Mouse (Mus musculus): ENCODE measurements around the gene Vezf1. TPM values are rescaled to one million over a fixed set of nuclear protein-coding genes. Genes with fewer than 3 reads are reported as not detected.

Gene Vezf1
- polyA plus RNA-seq, 1 experiment from 2014 or later: 69.3 TPM

GRCm38 (mm10) chr11:88073343-88073875, 5.3 kb downstream of the Vezf1 start:
- WGBS: 88% methylated on average over 14 of the region's 14 CpGs
- DNase-seq (ENCODE audit: low spot score): no peak
- Histone ChIP-seq H3K9me3 (replicated peaks; ENCODE audit: control insufficient read depth, low read length) (no peaks in the 10 kb centered on the region), H3K4me2 (ENCODE audit: low read depth, low read length) (no peak overlapping the region), H3K4me1 (ENCODE audit: control insufficient read depth, insufficient read depth, low read length) (peaks cover 3% of the 10 kb centered on the region), H3K4me3 (ENCODE audit: low read depth, low read length) (no peak overlapping the region), H3K27me3 (ENCODE audit: control insufficient read depth, insufficient read depth, low read length) (no peaks in the 10 kb centered on the region), H3K9ac (replicated peaks; ENCODE audit: low read length) (no peak overlapping the region; the same call in 1 of the 2 replicates), H3K27ac (replicated peaks; ENCODE audit: low read depth, low read length) (no peak overlapping the region), H3K36me3 (replicated peaks; ENCODE audit: control insufficient read depth, insufficient read depth, low read depth, low read length) (peaks cover 8% of the 10 kb centered on the region; the same call in 1 of the 2 replicates)
- ATAC-seq (replicated peaks; ENCODE audit: insufficient number of reproducible peaks, low FRiP score, low TSS enrichment, low read depth): no peak

GRCm38 (mm10) chr11:88075701-88076100, 7.6 kb downstream of the Vezf1 start:
- Histone ChIP-seq H3K9me3 (replicated peaks; ENCODE audit: control insufficient read depth, low read length) (no peaks in the 10 kb centered on the region), H3K4me2 (ENCODE audit: low read depth, low read length) (no peak overlapping the region), H3K4me3 (ENCODE audit: low read depth, low read length) (no peak overlapping the region), H3K27me3 (ENCODE audit: control insufficient read depth, insufficient read depth, low read length) (no peaks in the 10 kb centered on the region), H3K4me1 (ENCODE audit: control insufficient read depth, insufficient read depth, low read length) (peaks cover 3% of the 10 kb centered on the region; the same call in 1 of the 2 replicates), H3K9ac (replicated peaks; ENCODE audit: low read length) (no peak overlapping the region), H3K27ac (replicated peaks; ENCODE audit: low read depth, low read length) (no peak overlapping the region), H3K36me3 (replicated peaks; ENCODE audit: control insufficient read depth, insufficient read depth, low read depth, low read length) (peaks cover 8% of the 10 kb centered on the region)
- ATAC-seq (replicated peaks; ENCODE audit: insufficient number of reproducible peaks, low FRiP score, low TSS enrichment, low read depth) (no peak), DNase-seq (ENCODE audit: low spot score) (no peak)
- 87% methylated on average over 1 of the region's 1 CpGs for WGBS

- no peaks in the 10 kb centered on the region for H3K9me3 ChIP-seq (replicated peaks; ENCODE audit: control insufficient read depth, low read length)
- H3K4me1 ChIP-seq (ENCODE audit: control insufficient read depth, insufficient read depth, low read length): 0 out of 2 replicates have a peak, but pooled peaks cover 3% of the 10 kb centered on the region
- ATAC-seq (replicated peaks; ENCODE audit: insufficient number of reproducible peaks, low FRiP score, low TSS enrichment, low read depth) (no peak), DNase-seq (ENCODE audit: low spot score) (no peak)
- no peak overlapping the region for H3K9ac ChIP-seq (replicated peaks; ENCODE audit: low read length)
- no peaks in the 10 kb centered on the region for H3K27me3 ChIP-seq (ENCODE audit: control insufficient read depth, insufficient read depth, low read length)
- peaks cover 8% of the 10 kb centered on the region for H3K36me3 ChIP-seq (replicated peaks; ENCODE audit: control insufficient read depth, insufficient read depth, low read depth, low read length)
- no peak overlapping the region for H3K4me2 ChIP-seq (ENCODE audit: low read depth, low read length)
- 88% methylated on average over 1 of the region's 1 CpGs for WGBS
- no peak overlapping the region for H3K4me3 ChIP-seq (ENCODE audit: low read depth, low read length)
- H3K27ac ChIP-seq (replicated peaks; ENCODE audit: low read depth, low read length): no peak overlapping the region
Observed at GRCm38 (mm10) chr11:88076394-88076793, 8.3 kb downstream of the Vezf1 start.

GRCm38 (mm10) chr11:88083699-88084098, 15.6 kb downstream of the Vezf1 start:
- DNase-seq (ENCODE audit: low spot score) (no peak), ATAC-seq (replicated peaks; ENCODE audit: insufficient number of reproducible peaks, low FRiP score, low TSS enrichment, low read depth) (no peak)
- Histone ChIP-seq H3K27ac (replicated peaks; ENCODE audit: low read depth, low read length) (no peak overlapping the region), H3K9me3 (replicated peaks; ENCODE audit: control insufficient read depth, low read length) (no peaks in the 10 kb centered on the region), H3K27me3 (ENCODE audit: control insufficient read depth, insufficient read depth, low read length) (no peaks in the 10 kb centered on the region), H3K36me3 (replicated peaks; ENCODE audit: control insufficient read depth, insufficient read depth, low read depth, low read length) (no peaks in the 10 kb centered on the region; the same call in none of the 2 replicates), H3K4me3 (ENCODE audit: low read depth, low read length) (no peak overlapping the region), H3K4me2 (ENCODE audit: low read depth, low read length) (no peak overlapping the region), H3K4me1 (ENCODE audit: control insufficient read depth, insufficient read depth, low read length) (peaks cover 6% of the 10 kb centered on the region; the same call in 1 of the 2 replicates), H3K9ac (replicated peaks; ENCODE audit: low read length) (no peak overlapping the region)
- WGBS: 77% methylated on average over 6 of the region's 6 CpGs

- Histone ChIP-seq H3K27me3 (ENCODE audit: control insufficient read depth, insufficient read depth, low read length) (no peaks in the 10 kb centered on the region), H3K27ac (replicated peaks; ENCODE audit: low read depth, low read length) (peak overlapping the region; percentile 43; the same call in 1 of the 2 replicates), H3K36me3 (replicated peaks; ENCODE audit: control insufficient read depth, insufficient read depth, low read depth, low read length) (no peaks in the 10 kb centered on the region), H3K9ac (replicated peaks; ENCODE audit: low read length) (peak overlapping the region; percentile 51), H3K4me1 (ENCODE audit: control insufficient read depth, insufficient read depth, low read length) (peaks cover 6% of the 10 kb centered on the region; the same call in 1 of the 2 replicates), H3K4me2 (ENCODE audit: low read depth, low read length) (peak overlapping the region; percentile 61), H3K9me3 (replicated peaks; ENCODE audit: control insufficient read depth, low read length) (no peaks in the 10 kb centered on the region), H3K4me3 (ENCODE audit: low read depth, low read length) (peak overlapping the region; percentile 24)
- 8% methylated on average over 25 of the region's 25 CpGs for WGBS
- DNase-seq (ENCODE audit: low spot score) (peak; percentile 97), ATAC-seq (replicated peaks; ENCODE audit: insufficient number of reproducible peaks, low FRiP score, low TSS enrichment, low read depth) (peak; percentile 91)
Observed at GRCm38 (mm10) chr11:88086737-88087627, 18.9 kb downstream of the Vezf1 start.

GRCm38 (mm10) chr11:88089150-88089549, 21.1 kb downstream of the Vezf1 start:
- 40% methylated on average over 5 of the region's 5 CpGs for WGBS
- no peak for ATAC-seq (replicated peaks; ENCODE audit: insufficient number of reproducible peaks, low FRiP score, low TSS enrichment, low read depth)
- no peak overlapping the region for H3K27ac ChIP-seq (replicated peaks; ENCODE audit: low read depth, low read length)

GRCm38 (mm10) chr11:88090293-88090692, 22.2 kb downstream of the Vezf1 start:
- DNase-seq (ENCODE audit: low spot score): no peak
- 79% methylated on average over 5 of the region's 5 CpGs for WGBS

More at GRCm38 (mm10) chr11:88089150-88089549, 21.1 kb downstream of the Vezf1 start:
- no peak for DNase-seq (ENCODE audit: low spot score)
- Histone ChIP-seq H3K9me3 (replicated peaks; ENCODE audit: control insufficient read depth, low read length) (no peaks in the 10 kb centered on the region), H3K4me2 (ENCODE audit: low read depth, low read length) (no peak overlapping the region), H3K4me1 (ENCODE audit: control insufficient read depth, insufficient read depth, low read length) (peaks cover 6% of the 10 kb centered on the region; the same call in 1 of the 2 replicates), H3K9ac (replicated peaks; ENCODE audit: low read length) (no peak overlapping the region), H3K4me3 (ENCODE audit: low read depth, low read length) (no peak overlapping the region), H3K27me3 (ENCODE audit: control insufficient read depth, insufficient read depth, low read length) (no peaks in the 10 kb centered on the region), H3K36me3 (replicated peaks; ENCODE audit: control insufficient read depth, insufficient read depth, low read depth, low read length) (no peaks in the 10 kb centered on the region)

GRCm38 (mm10) chr11:88091949-88092348, 23.9 kb downstream of the Vezf1 start:
- Histone ChIP-seq H3K27ac (replicated peaks; ENCODE audit: low read depth, low read length) (no peak overlapping the region), H3K4me1 (ENCODE audit: control insufficient read depth, insufficient read depth, low read length) (no peaks in the 10 kb centered on the region), H3K27me3 (ENCODE audit: control insufficient read depth, insufficient read depth, low read length) (no peaks in the 10 kb centered on the region), H3K4me3 (ENCODE audit: low read depth, low read length) (no peak overlapping the region), H3K9me3 (replicated peaks; ENCODE audit: control insufficient read depth, low read length) (no peaks in the 10 kb centered on the region), H3K36me3 (replicated peaks; ENCODE audit: control insufficient read depth, insufficient read depth, low read depth, low read length) (no peaks in the 10 kb centered on the region), H3K9ac (replicated peaks; ENCODE audit: low read length) (no peak overlapping the region), H3K4me2 (ENCODE audit: low read depth, low read length) (no peak overlapping the region)
- 90% methylated on average over 1 of the region's 1 CpGs for WGBS
- DNase-seq (ENCODE audit: low spot score) (no peak), ATAC-seq (replicated peaks; ENCODE audit: insufficient number of reproducible peaks, low FRiP score, low TSS enrichment, low read depth) (no peak)

More at GRCm38 (mm10) chr11:88090293-88090692, 22.2 kb downstream of the Vezf1 start:
- Histone ChIP-seq H3K36me3 (replicated peaks; ENCODE audit: control insufficient read depth, insufficient read depth, low read depth, low read length) (no peaks in the 10 kb centered on the region), H3K9me3 (replicated peaks; ENCODE audit: control insufficient read depth, low read length) (no peaks in the 10 kb centered on the region), H3K4me3 (ENCODE audit: low read depth, low read length) (no peak overlapping the region), H3K27me3 (ENCODE audit: control insufficient read depth, insufficient read depth, low read length) (no peaks in the 10 kb centered on the region), H3K4me1 (ENCODE audit: control insufficient read depth, insufficient read depth, low read length) (peaks cover 6% of the 10 kb centered on the region; the same call in 1 of the 2 replicates), H3K27ac (replicated peaks; ENCODE audit: low read depth, low read length) (no peak overlapping the region), H3K9ac (replicated peaks; ENCODE audit: low read length) (no peak overlapping the region), H3K4me2 (ENCODE audit: low read depth, low read length) (no peak overlapping the region)
- no peak for ATAC-seq (replicated peaks; ENCODE audit: insufficient number of reproducible peaks, low FRiP score, low TSS enrichment, low read depth)
